Mouse (Mus musculus): ENCODE data around the gene Ttc7b.
A peak's percentile ranks its signal among the peaks of the same experiment; 100 is the strongest.

The Ttc7b gene

GRCm38 (mm10) chr12:100298788-100299187 is 221.8 kb downstream of the Ttc7b start:
- no peak for DNase-seq (ENCODE audit: low spot score)

- DNase-seq (ENCODE audit: low spot score): no peak
These were observed 222.7 kb downstream of the Ttc7b start for GRCm38 (mm10) chr12:100297961-100298360.

GRCm38 (mm10) chr12:100294457-100294856 is 226.2 kb downstream of the Ttc7b start:
- no peak for DNase-seq (ENCODE audit: low spot score)

- DNase-seq (ENCODE audit: low spot score): no peak
These were observed 226.7 kb downstream of the Ttc7b start for GRCm38 (mm10) chr12:100293956-100294355.

GRCm38 (mm10) chr12:100290711-100291685 is 229.6 kb downstream of the Ttc7b start:
- no peak for DNase-seq (ENCODE audit: low spot score)

- no peak for DNase-seq (ENCODE audit: low spot score)
These were observed 230.5 kb downstream of the Ttc7b start for GRCm38 (mm10) chr12:100290178-100290531.

- peak; percentile 72 for DNase-seq (ENCODE audit: low spot score)
These were observed 231.1 kb downstream of the Ttc7b start for GRCm38 (mm10) chr12:100289267-100290177.

GRCm38 (mm10) chr12:100288018-100288417 is 232.6 kb downstream of the Ttc7b start:
- no peak for DNase-seq (ENCODE audit: low spot score)

- DNase-seq (ENCODE audit: low spot score): no peak
These were observed 233.1 kb downstream of the Ttc7b start for GRCm38 (mm10) chr12:100287565-100287964.

GRCm38 (mm10) chr12:100283283-100283682 is 237.3 kb downstream of the Ttc7b start:
- DNase-seq (ENCODE audit: low spot score): no peak

GRCm38 (mm10) chr12:100282025-100282885 is 238.4 kb downstream of the Ttc7b start:
- DNase-seq (ENCODE audit: low spot score): no peak

GRCm38 (mm10) chr12:100280972-100281794 is 239.4 kb downstream of the Ttc7b start:
- DNase-seq (ENCODE audit: low spot score): no peak

- no peak for DNase-seq (ENCODE audit: low spot score)
These were observed 240.7 kb downstream of the Ttc7b start for GRCm38 (mm10) chr12:100279898-100280297.

GRCm38 (mm10) chr12:100278358-100278757 is 242.3 kb downstream of the Ttc7b start:
- DNase-seq (ENCODE audit: low spot score): no peak

GRCm38 (mm10) chr12:100277534-100277905 is 243.1 kb downstream of the Ttc7b start:
- no peak for DNase-seq (ENCODE audit: low spot score)

GRCm38 (mm10) chr12:100276607-100277533 is 243.8 kb downstream of the Ttc7b start:
- no peak for DNase-seq (ENCODE audit: low spot score)

- DNase-seq (ENCODE audit: low spot score): peak; percentile 28
These were observed 244.8 kb downstream of the Ttc7b start for GRCm38 (mm10) chr12:100275850-100276249.

GRCm38 (mm10) chr12:100273033-100273432 is 247.6 kb downstream of the Ttc7b start:
- no peak for DNase-seq (ENCODE audit: low spot score)

GRCm38 (mm10) chr12:100269967-100270662 is 250.5 kb downstream of the Ttc7b start:
- no peak for DNase-seq (ENCODE audit: low spot score)
